In the genomic region with DNA sequence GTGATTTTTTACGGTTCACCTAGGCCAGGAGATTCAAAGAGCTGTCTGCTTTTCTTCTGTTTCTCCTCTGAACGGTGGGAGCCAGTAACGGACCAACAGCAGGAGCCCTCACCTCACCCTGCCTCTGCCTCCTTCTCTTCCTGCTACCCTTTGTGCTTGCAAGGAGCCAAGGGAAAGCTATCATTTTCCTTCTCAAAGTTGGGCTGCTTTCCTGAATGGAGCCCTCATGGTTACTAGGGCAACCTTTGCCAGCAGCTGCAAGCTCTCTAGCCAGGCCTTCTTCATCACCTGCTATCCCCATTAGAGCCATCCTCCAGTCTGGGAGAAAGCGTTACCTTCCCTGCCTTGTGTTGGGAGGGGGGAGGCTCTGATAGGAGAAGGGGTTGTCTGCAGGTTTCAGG, we compare ENCODE assay signal across 8 mouse cellular contexts. TPM values are rescaled to one million over a fixed set of nuclear protein-coding genes. Genes with fewer than 3 reads are reported as not detected.
DNase-seq lines count a peak whose midpoint lies in the region; ATAC-seq and TF ChIP-seq lines count a peak whose summit lies in the region.

No protein-coding gene starts in this region.

- no peak for ATAC-seq in heart, embryonic 15.5 days (replicated peaks; ENCODE audit: insufficient number of reproducible peaks, insufficient read depth, low FRiP score, low read depth)
- no peak for ATAC-seq in liver, postnatal 0 days

- no peaks in the 10 kb centered on the region for H3K9me3 ChIP-seq in heart, embryonic 15.5 days (replicated peaks)
- H3K9me3 ChIP-seq in liver, postnatal 0 days (ENCODE audit: low read length): no peaks in the 10 kb centered on the region

- no peaks in the 10 kb centered on the region for H3K27me3 ChIP-seq in heart, embryonic 15.5 days
- no peaks in the 10 kb centered on the region for H3K27me3 ChIP-seq in liver, postnatal 0 days (ENCODE audit: insufficient read depth, low read length)
- no peaks in the 10 kb centered on the region for H3K27me3 ChIP-seq in thymus, adult 2 months (ENCODE audit: control insufficient read depth, insufficient read depth, low read length)

- peak; percentile 28 for DNase-seq in gastrocnemius, postnatal 14 days
- no peak for DNase-seq in gastrocnemius, postnatal 4 days (ENCODE audit: low spot score in 2 of 2)
- peak; percentile 60 for DNase-seq in R1 (ENCODE audit: low read depth, low spot score)
- DNase-seq in liver, postnatal 0 days: no peak
- no peak for DNase-seq in thymus, postnatal 10 days (ENCODE audit: low spot score in 2 of 2)
- no peak for DNase-seq in thymus, adult 2 months
- DNase-seq in cerebellum, adult 9-10 months: no peak

- TF ChIP-seq CTCF in liver, postnatal 0 days (IDR thresholded peaks at IDR 0.05; ENCODE audit: low read depth): no peak
- TF ChIP-seq CTCF in thymus, adult 2 months (IDR thresholded peaks at IDR 0.05; ENCODE audit: borderline replicate concordance, control insufficient read depth, extremely low read depth, insufficient read depth, low read length, poor library complexity): no peak

- no peaks in the 10 kb centered on the region; the same call in 1 of the 2 replicates for H3K36me3 ChIP-seq in heart, embryonic 15.5 days
- 0 out of 2 replicates have a peak, but pooled peaks cover 4% of the 10 kb centered on the region for H3K36me3 ChIP-seq in liver, postnatal 0 days (replicated peaks; ENCODE audit: insufficient read depth, low read length)
- no peaks in the 10 kb centered on the region for H3K36me3 ChIP-seq in thymus, adult 2 months (ENCODE audit: control insufficient read depth, insufficient read depth, low read length)

- H3K9ac ChIP-seq in heart, embryonic 15.5 days: no peak overlapping the region
- peak overlapping the region; percentile 38 for H3K9ac ChIP-seq in liver, postnatal 0 days (replicated peaks)

- 37% methylated on average over 4 of the region's 4 CpGs for WGBS in heart, embryonic 15.5 days
- 38% methylated on average over 4 of the region's 4 CpGs for WGBS in liver, postnatal 0 days (ENCODE audit: insufficient replicate concordance)
- 45% methylated on average over 4 of the region's 4 CpGs for WGBS in thymus, adult 2 months

- H3K4me1 ChIP-seq in heart, embryonic 15.5 days (replicated peaks): peaks cover 48% of the 10 kb centered on the region
- peaks cover 33% of the 10 kb centered on the region for H3K4me1 ChIP-seq in liver, postnatal 0 days (ENCODE audit: insufficient read depth)
- H3K4me1 ChIP-seq in thymus, adult 2 months (replicated peaks; ENCODE audit: control insufficient read depth, insufficient read depth, low read length): peaks cover 25% of the 10 kb centered on the region

- intact Hi-C loops in gastrocnemius, postnatal 14 days (cut with DNase I; ENCODE audit: low total_unique reads): no loop called here

- H3K4me3 ChIP-seq in heart, embryonic 15.5 days: no peak overlapping the region
- H3K4me3 ChIP-seq in liver, postnatal 0 days (ENCODE audit: low read depth, low read length): no peak overlapping the region
- no peak overlapping the region for H3K4me3 ChIP-seq in thymus, adult 2 months (ENCODE audit: control insufficient read depth, insufficient read depth, low read length)

- TF ChIP-seq EP300 in liver, postnatal 0 days (IDR thresholded peaks at IDR 0.05; ENCODE audit: low read depth): no peak

- no peak overlapping the region; the same call in 1 of the 2 replicates for H3K4me2 ChIP-seq in heart, embryonic 15.5 days
- H3K4me2 ChIP-seq in liver, postnatal 0 days (ENCODE audit: low read depth, low read length): no peak overlapping the region

- TF ChIP-seq POLR2A in thymus, adult 2 months (IDR thresholded peaks at IDR 0.05; ENCODE audit: control insufficient read depth, extremely low read depth, insufficient read depth, low read length, poor library complexity): no peak

- H3K27ac ChIP-seq in heart, embryonic 15.5 days: peak overlapping the region; percentile 63
- H3K27ac ChIP-seq in liver, postnatal 0 days (ENCODE audit: low read depth): peak overlapping the region; percentile 70
- H3K27ac ChIP-seq in thymus, adult 2 months (ENCODE audit: control insufficient read depth, insufficient read depth, low read length): no peak overlapping the region

RNA-seq across cellular contexts. Expression of a gene that starts 6.3 kb away (rescaled TPM):
- 10 to 100 TPM; 26.7 to 27.7 TPM for total RNA-seq in gastrocnemius, postnatal 14 days (2021)
- 10 to 100 TPM; 58.5 to 63.1 TPM for total RNA-seq in gastrocnemius, postnatal 4 days (2021)
- polyA plus RNA-seq in heart, embryonic 15.5 days (2015; fragmentation: Nextera tagmentation; extraction: Ambion mirVana): 34.9 and 40.4 TPM in 2 replicates
- 15.4 and 16.8 TPM in 2 replicates for polyA plus RNA-seq in liver, postnatal 0 days (2015; fragmentation: Nextera tagmentation; extraction: Ambion mirVana)
- polyA plus RNA-seq in thymus, adult 2 months (2012; rRNA removed): 43.9 and 46.1 TPM in 2 replicates

Comparison
In these comparisons a context has a peak if more than half of its experiments do, and no peak if none do; other contexts are left out.
1. DNase-seq: peak in gastrocnemius, postnatal 14 days (single experiment) and R1 (single experiment); none in gastrocnemius, postnatal 4 days (0 of 2), liver, postnatal 0 days (single experiment), thymus, postnatal 10 days (0 of 2), thymus, adult 2 months (single experiment) and cerebellum, adult 9-10 months (single experiment).